Mouse (Mus musculus) gastrocnemius, adult 2 months (tissue): ENCODE results near the gene Gm14862. TPM values are rescaled to one million over a fixed set of nuclear protein-coding genes. Genes with fewer than 3 reads are reported as not detected.

Experiments used
- DNase-seq: peaks from one replicate; pipeline ENCODE4 v3.0.0; 2022
- H3K27ac ChIP-seq: fragments of 200-600 bp; 2 replicates; pipeline ENCODE4 v1.8.1; 2022; ENCODE audit warnings: mild to moderate bottlenecking
- H3K4me3 ChIP-seq: fragments of 200-600 bp; 2 replicates; pipeline ENCODE4 v1.8.1; 2022; ENCODE audit warnings: mild to moderate bottlenecking, moderate library complexity
- CTCF ChIP-seq: fragments of 200-600 bp; IDR thresholded peaks from 2 replicates; pipeline ENCODE4 v1.8.1; 2022; ENCODE audit warnings: antibody characterized with exemption, mild to moderate bottlenecking, moderate library complexity
- intact Hi-C: fragments of 180-260 bp; cut with DNase I; formaldehyde crosslinking; loops from one replicate; pipeline ENCODE4 v1.15.1; 2025
- total RNA-seq, 2 experiments: library from RNA; stranded (reverse); gene quantifications; 2 replicates each; pipeline ENCODE4 v1.2.3; 2021

The Gm14862 gene
- total RNA-seq, 2 experiments from 2014 or later: not detected

DNA sequence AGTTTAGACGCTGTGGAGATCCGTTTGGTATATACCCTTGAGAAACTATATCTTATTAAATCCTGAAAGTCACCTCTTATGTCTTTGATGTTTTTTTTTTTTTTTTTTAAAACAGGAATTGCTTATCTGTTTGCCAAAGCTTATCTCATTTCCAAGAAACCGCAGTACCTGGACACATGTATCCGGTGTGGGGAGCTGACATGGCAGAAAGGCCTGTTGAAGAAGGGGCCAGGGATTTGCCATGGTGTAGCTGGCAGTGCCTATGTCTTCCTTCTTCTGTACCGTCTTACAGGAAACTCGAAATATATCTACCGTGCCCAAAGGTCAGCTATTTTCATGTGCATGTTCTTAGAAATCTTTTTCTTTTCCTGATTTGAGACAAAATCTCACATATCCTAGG is 1.1 kb upstream of the Gm14862 start:
- no peak overlapping the region for H3K4me3 ChIP-seq
- TF ChIP-seq CTCF: no peak
- intact Hi-C loops: no loop called here
- DNase-seq: no peak
- H3K27ac ChIP-seq: no peak overlapping the region

- intact Hi-C loops: no loop called here
- no peak for TF ChIP-seq CTCF
- no peak for DNase-seq
- H3K27ac ChIP-seq: no peak overlapping the region
- H3K4me3 ChIP-seq: no peak overlapping the region
Observed at GRCm38 (mm10) chrX:9254901-9255300, 1.8 kb downstream of the Gm14862 start.

GRCm38 (mm10) chrX:9253990-9254389 is 2.7 kb downstream of the Gm14862 start:
- H3K4me3 ChIP-seq: no peak overlapping the region
- intact Hi-C loops: no loop called here
- no peak overlapping the region for H3K27ac ChIP-seq
- DNase-seq: no peak
- no peak for TF ChIP-seq CTCF

DNA sequence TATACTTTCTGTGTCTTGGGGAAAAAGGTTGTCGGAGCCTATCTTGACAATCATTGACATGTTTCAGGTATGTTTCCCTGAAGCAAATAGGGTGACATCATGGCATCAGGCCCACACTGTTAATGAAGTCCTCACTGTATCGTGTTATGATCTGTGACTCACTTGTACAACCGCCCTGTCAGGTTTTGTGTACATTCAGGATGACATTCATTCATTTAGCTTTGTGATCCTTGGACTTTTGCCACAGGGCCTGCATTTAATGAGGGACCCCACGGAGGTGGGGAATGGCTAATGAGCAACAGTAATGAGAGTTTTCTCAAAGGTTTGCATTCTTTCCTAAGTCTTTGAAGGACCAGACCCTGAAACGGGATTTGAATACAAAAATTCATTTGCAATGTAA is 7.8 kb downstream of the Gm14862 start:
- no peak overlapping the region for H3K27ac ChIP-seq
- intact Hi-C loops: no loop called here
- no peak for TF ChIP-seq CTCF
- no peak overlapping the region for H3K4me3 ChIP-seq
- no peak for DNase-seq

- TF ChIP-seq CTCF: no peak
- DNase-seq: no peak
- no peak overlapping the region for H3K4me3 ChIP-seq
- intact Hi-C loops: no loop called here
- H3K27ac ChIP-seq: no peak overlapping the region
Observed at GRCm38 (mm10) chrX:9244603-9245336, 11.9 kb downstream of the Gm14862 start.

DNA sequence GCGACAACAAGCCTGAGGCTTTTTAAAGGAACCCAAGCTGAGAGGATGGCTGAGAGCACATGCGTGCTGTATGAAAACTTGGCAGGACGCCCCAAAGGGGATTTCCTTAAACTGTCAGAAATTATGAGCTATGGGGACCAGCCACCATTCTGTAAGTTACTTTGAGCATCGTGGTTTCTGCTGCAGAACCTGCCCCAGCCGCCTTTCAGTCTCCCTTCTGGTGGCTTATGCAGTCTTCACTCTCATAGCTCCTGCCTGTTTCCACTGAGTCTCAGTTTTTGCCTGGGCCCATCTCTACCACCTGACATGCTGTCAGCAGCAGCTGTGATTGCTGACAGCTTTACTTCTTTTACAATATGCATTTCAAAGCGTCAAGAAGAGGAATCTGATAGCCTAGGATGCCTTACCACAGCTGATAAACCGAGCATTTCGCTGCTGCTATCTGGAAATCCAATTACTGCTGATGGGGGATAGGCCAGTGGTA is 13.3 kb downstream of the Gm14862 start:
- no peak overlapping the region for H3K27ac ChIP-seq
- no peak for TF ChIP-seq CTCF

GRCm38 (mm10) chrX:9240737-9241591 is 15.7 kb downstream of the Gm14862 start:
- Histone ChIP-seq H3K27ac (no peak overlapping the region), H3K4me3 (no peak overlapping the region)
- TF ChIP-seq CTCF: no peak
- no peak for DNase-seq
- intact Hi-C loops: no loop called here

More for the DNA sequence above, 13.3 kb downstream of the Gm14862 start:
- no peak for DNase-seq
- no peak overlapping the region for H3K4me3 ChIP-seq
- intact Hi-C loops: no loop called here

DNA sequence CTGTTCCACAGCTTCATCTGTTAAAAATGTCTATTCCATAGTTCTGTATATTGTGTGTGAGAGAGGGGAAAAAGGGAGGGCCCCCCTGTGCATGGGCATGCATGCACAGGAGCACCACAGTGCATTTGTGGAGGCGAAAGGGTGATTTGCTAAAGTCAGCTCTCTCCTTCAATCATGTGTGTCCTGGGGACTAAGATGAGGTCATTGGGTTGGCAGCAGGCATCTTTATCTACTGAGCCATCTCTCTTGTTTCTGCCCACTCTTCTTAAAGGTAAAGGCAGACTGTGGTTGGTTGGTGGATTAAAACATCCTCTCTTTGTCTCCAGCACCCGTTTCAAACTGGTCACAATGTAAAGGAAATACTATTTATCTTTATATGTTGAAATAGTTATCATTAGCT is 29.6 kb downstream of the Gm14862 start:
- no peak for TF ChIP-seq CTCF
- Histone ChIP-seq H3K4me3 (no peak overlapping the region), H3K27ac (no peak overlapping the region)
- DNase-seq: no peak
- intact Hi-C loops: loop anchor here (10.0 kb wide), 1 partner anchor 102 kb away; no protein-coding TSS in a partner anchor

GRCm38 (mm10) chrX:9222412-9223221 is 34.1 kb downstream of the Gm14862 start:
- Histone ChIP-seq H3K27ac (no peak overlapping the region), H3K4me3 (no peak overlapping the region)
- intact Hi-C loops: loop anchor here (10.0 kb wide), 1 partner anchor 98 kb away; no protein-coding TSS in a partner anchor
- DNase-seq: no peak
- TF ChIP-seq CTCF: no peak

DNA sequence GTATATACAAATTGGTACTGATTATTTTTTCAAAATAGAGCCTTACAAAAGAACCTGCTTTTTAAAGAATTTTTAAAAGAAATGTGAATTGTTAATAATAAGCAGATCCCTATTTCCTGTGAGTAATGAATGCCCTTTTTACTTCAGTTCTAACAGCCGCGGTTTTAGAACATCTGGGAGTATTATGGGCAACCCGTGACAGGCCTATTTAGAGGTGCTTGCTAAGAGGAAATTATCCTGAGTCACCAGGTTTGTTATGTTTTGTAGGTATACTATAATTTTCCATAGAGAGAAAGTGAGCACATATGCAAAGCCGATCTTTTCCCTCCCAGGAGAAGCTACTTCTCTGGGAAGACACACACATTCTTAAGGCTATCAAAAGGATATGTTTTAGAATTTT is 35.0 kb downstream of the Gm14862 start:
- Histone ChIP-seq H3K4me3 (no peak overlapping the region), H3K27ac (no peak overlapping the region)
- no peak for DNase-seq
- intact Hi-C loops: loop anchor here (10.0 kb wide), 1 partner anchor 97 kb away; no protein-coding TSS in a partner anchor
- TF ChIP-seq CTCF: no peak

DNA sequence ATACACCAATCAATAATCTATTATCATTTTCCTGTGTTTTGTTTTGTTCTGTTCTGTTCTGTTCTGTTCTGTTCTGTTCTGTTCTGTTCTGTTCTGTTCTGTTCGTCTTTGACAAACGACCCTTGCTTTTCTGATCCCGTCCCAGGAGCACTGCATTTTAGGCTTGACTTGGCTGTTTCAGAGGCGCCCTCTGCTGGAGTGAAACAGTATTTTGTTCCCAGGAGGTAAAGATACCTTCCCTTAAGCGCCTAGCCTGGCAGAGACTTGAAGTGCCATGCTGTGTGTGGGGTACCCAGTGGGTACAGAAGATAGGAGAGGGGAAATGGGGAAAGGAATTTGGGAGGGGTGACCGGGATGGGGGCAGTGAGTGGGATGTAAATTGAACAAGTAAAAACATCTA is 35.5 kb downstream of the Gm14862 start:
- H3K27ac ChIP-seq: no peak overlapping the region
- peak; percentile 19 for DNase-seq
- peak; percentile 51 for TF ChIP-seq CTCF
- intact Hi-C loops: loop anchor here (10.0 kb wide), 1 partner anchor 96 kb away; no protein-coding TSS in a partner anchor
- H3K4me3 ChIP-seq: no peak overlapping the region

DNA sequence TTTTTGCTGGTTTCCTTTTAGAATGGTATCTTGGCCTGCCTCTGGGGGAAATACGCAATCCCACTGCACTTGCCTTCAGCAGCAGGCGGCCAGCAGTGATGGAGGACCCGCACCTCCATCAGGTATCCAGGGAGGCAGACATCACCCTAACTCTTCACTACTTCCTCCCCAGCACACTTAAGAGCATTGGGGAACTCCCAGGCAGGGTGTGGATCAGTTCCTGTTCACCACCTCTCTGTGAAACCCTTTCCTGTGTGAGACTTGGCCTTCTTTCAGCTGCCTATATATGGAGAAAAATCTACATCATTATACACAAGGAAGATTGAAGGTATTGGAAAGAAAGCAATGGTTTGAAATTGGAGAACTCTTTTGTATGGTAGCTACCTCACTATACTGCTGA is 37.1 kb downstream of the Gm14862 start:
- no peak for DNase-seq
- TF ChIP-seq CTCF: no peak
- intact Hi-C loops: no loop called here
- no peak overlapping the region for H3K27ac ChIP-seq
- H3K4me3 ChIP-seq: no peak overlapping the region

DNA sequence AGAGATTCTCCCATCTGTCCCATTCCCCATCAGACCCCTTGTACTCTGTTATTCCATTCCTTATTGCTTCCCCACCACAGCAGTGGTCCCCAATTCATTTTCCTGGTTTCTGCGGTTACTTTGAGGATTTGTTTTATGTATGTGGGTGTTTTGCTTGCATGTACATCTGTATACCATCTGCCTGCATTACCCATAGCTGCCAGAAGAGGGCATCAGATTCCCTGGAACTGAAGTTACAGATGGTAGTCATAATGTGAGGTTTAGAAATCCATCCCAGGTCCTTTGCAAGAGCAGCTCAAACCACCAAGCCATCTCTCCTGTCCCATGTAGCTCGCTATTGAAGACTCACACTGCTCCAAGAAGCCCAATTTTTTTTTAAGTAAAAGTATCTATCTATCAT is 40.5 kb downstream of the Gm14862 start:
- peak; percentile 39 for TF ChIP-seq CTCF
- no peak overlapping the region for H3K4me3 ChIP-seq
- intact Hi-C loops: no loop called here
- no peak overlapping the region for H3K27ac ChIP-seq
- DNase-seq: no peak
